Mouse (Mus musculus) heart, adult 2 months (tissue): ENCODE data around the gene Naa35.

Source experiments
- CTCF ChIP-seq: fragments of 200-600 bp; IDR thresholded peaks from 2 replicates; pipeline ENCODE4 v1.8.1; 2022; ENCODE audit warnings: antibody characterized with exemption, mild to moderate bottlenecking, moderate library complexity
- EP300 ChIP-seq: fragments of 200-500 bp; IDR thresholded peaks from 2 replicates; pipeline ENCODE4 v1.6.1; 2011; ENCODE audit warnings: low read depth, low read length, control low read depth; ENCODE audit not compliant: insufficient read depth
- POLR2A ChIP-seq: fragments of 200-500 bp; IDR thresholded peaks from 2 replicates; pipeline ENCODE4 v1.6.1; 2011; ENCODE audit warnings: mild to moderate bottlenecking, low read depth, low read length, control low read depth; ENCODE audit not compliant: insufficient read depth

GRCm38 (mm10) chr13:59592630-59593029 lies 7.6 kb downstream of the Naa35 start:
- TF ChIP-seq POLR2A (no peak), CTCF (no peak), EP300 (no peak)
